ENCODE assay signal across 13 mouse cellular contexts in the genomic region with DNA sequence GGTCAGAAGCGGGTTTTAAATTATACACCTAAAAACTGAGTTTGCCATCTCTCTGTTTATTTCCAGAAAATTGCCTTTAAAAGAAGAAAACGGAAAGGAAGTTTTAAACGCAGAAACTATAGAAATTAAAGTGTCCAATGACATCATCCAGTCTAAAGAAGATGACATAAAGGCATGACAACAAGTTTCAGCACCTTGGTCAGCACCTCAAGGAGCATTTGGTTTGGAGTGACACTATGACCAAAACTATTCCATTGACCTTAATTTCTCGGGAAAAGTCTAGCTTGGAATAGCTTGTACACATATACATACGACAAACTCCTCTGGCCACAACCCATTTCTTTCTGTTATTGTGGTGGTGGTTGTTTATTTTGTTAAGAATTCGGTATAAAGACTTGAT.
DNase-seq lines count a peak whose midpoint lies in the region; ATAC-seq and TF ChIP-seq lines count a peak whose summit lies in the region.
"Had no signal": no experiment of that assay in that cellular context is flagged by ENCODE, and none has a peak within 500 bp of the region (broad histone marks: within the 10 kb centered on the region; RNA-seq: fewer than 3 reads in every experiment).

No protein-coding gene starts in this region.

- no peaks in the 10 kb centered on the region for H3K4me1 ChIP-seq in hindbrain, embryonic 11.5 days (replicated peaks; ENCODE audit: control insufficient read depth, insufficient read depth, low read length)
- no peaks in the 10 kb centered on the region for H3K4me1 ChIP-seq in hindbrain, postnatal 0 days (ENCODE audit: insufficient read depth, low read length)
- H3K4me1 ChIP-seq in limb, embryonic 10.5 days = no peaks in the 10 kb centered on the region
- H3K4me1 ChIP-seq: midbrain, embryonic 15.5 days had no signal

- H3K4me2 ChIP-seq in hindbrain, embryonic 11.5 days (replicated peaks; ENCODE audit: low read depth, low read length) = no peak overlapping the region
- H3K4me2 ChIP-seq in hindbrain, postnatal 0 days (ENCODE audit: low read depth, low read length) = no peak overlapping the region
- H3K4me2 ChIP-seq: midbrain, embryonic 15.5 days had no signal

- H3K9me3 ChIP-seq in hindbrain, embryonic 11.5 days (ENCODE audit: control insufficient read depth, low read length) = no peaks in the 10 kb centered on the region
- no peaks in the 10 kb centered on the region for H3K9me3 ChIP-seq in hindbrain, postnatal 0 days (ENCODE audit: low read length)
- no peaks in the 10 kb centered on the region for H3K9me3 ChIP-seq in limb, embryonic 10.5 days (replicated peaks)
- H3K9me3 ChIP-seq: midbrain, embryonic 15.5 days had no signal

- ATAC-seq in hindbrain, embryonic 11.5 days (ENCODE audit: low FRiP score) = no peak
- no peak for ATAC-seq in hindbrain, postnatal 0 days
- ATAC-seq: midbrain, embryonic 15.5 days had no signal

- H3K9ac ChIP-seq in hindbrain, embryonic 11.5 days (ENCODE audit: low read depth, low read length) = no peak overlapping the region
- no peak overlapping the region for H3K9ac ChIP-seq in hindbrain, postnatal 0 days (replicated peaks; ENCODE audit: low read length)
- H3K9ac ChIP-seq: midbrain, embryonic 15.5 days had no signal

- TF ChIP-seq CTCF in hindbrain, postnatal 0 days (IDR thresholded peaks at IDR 0.05; ENCODE audit: low read depth) = no peak

- DNase-seq in hindbrain, embryonic 11.5 days (ENCODE audit: low spot score) = peak; percentile 51
- DNase-seq in hindbrain, postnatal 0 days (ENCODE audit: low spot score) = no peak
- peak; percentile 55 for DNase-seq in ES-CJ7 (ENCODE audit: low read depth, low spot score)
- peak; percentile 1 for DNase-seq in c-Kit-positive CD71-negative TER-119-negative erythroid progenitor cells, embryonic 14.5 days (ENCODE audit: low read depth)
- peak; percentile 34 for DNase-seq in limb, embryonic 10.5 days (ENCODE audit: low spot score)
- DNase-seq in cerebellum, postnatal 14 days = no peak
- DNase-seq in heart, adult 9 months (ENCODE audit: low spot score in 2 of 2) = no peak
- DNase-seq in B cell, adult 2 months = no peak
- DNase-seq: cerebellum, adult 11 months; heart, adult 11 months; heart, postnatal 36 days; kidney, adult 8-10 months had no signal

- H3K4me3 ChIP-seq in hindbrain, embryonic 11.5 days (ENCODE audit: low read depth, low read length) = no peak overlapping the region
- no peak overlapping the region for H3K4me3 ChIP-seq in hindbrain, postnatal 0 days (ENCODE audit: low read length)
- no peak overlapping the region for H3K4me3 ChIP-seq in limb, embryonic 10.5 days
- H3K4me3 ChIP-seq: midbrain, embryonic 15.5 days had no signal

- no peaks in the 10 kb centered on the region for H3K36me3 ChIP-seq in hindbrain, embryonic 11.5 days (ENCODE audit: control insufficient read depth, insufficient read depth, low read length)
- no peaks in the 10 kb centered on the region for H3K36me3 ChIP-seq in hindbrain, postnatal 0 days (ENCODE audit: insufficient read depth, low read length)
- no peaks in the 10 kb centered on the region for H3K36me3 ChIP-seq in limb, embryonic 10.5 days
- H3K36me3 ChIP-seq: midbrain, embryonic 15.5 days had no signal

- no peaks in the 10 kb centered on the region for H3K27me3 ChIP-seq in hindbrain, embryonic 11.5 days (ENCODE audit: control insufficient read depth, insufficient read depth, low read length)
- H3K27me3 ChIP-seq in hindbrain, postnatal 0 days (ENCODE audit: insufficient read depth, low read length) = no peaks in the 10 kb centered on the region
- H3K27me3 ChIP-seq in limb, embryonic 10.5 days (ENCODE audit: low read depth, poor library complexity, severe bottlenecking) = no peaks in the 10 kb centered on the region
- H3K27me3 ChIP-seq: midbrain, embryonic 15.5 days had no signal

- 51% methylated on average over 6 of the region's 6 CpGs for WGBS in hindbrain, embryonic 11.5 days
- WGBS in hindbrain, postnatal 0 days = 55% methylated on average over 6 of the region's 6 CpGs
- 54% methylated on average over 6 of the region's 6 CpGs for WGBS in limb, embryonic 10.5 days

- no peak overlapping the region for H3K27ac ChIP-seq in hindbrain, embryonic 11.5 days (ENCODE audit: low read depth, low read length)
- H3K27ac ChIP-seq in hindbrain, postnatal 0 days = no peak overlapping the region
- no peak overlapping the region for H3K27ac ChIP-seq in limb, embryonic 10.5 days
- H3K27ac ChIP-seq: midbrain, embryonic 15.5 days had no signal

Comparison
In these comparisons a context has a peak if more than half of its experiments do, and no peak if none do; other contexts are left out.
1. DNase-seq: peak in hindbrain, embryonic 11.5 days (single experiment), ES-CJ7 (single experiment), c-Kit-positive CD71-negative TER-119-negative erythroid progenitor cells, embryonic 14.5 days (single experiment) and limb, embryonic 10.5 days (single experiment); none in hindbrain, postnatal 0 days (single experiment), cerebellum, postnatal 14 days (0 of 2), heart, adult 9 months (0 of 2) and B cell, adult 2 months (0 of 2).